Mouse (Mus musculus) kidney, adult 2 months (tissue): Measurements from ENCODE around the gene Rnf2. TPM values are rescaled to one million over a fixed set of nuclear protein-coding genes. Genes with fewer than 3 reads are reported as not detected.
A peak's percentile ranks its signal among the peaks of the same experiment; 100 is the strongest.

Source experiments
- DNase-seq: peaks from one replicate; pipeline ENCODE4 v3.0.0; 2021
- H3K27ac ChIP-seq: fragments of 200-500 bp; 2 replicates; pipeline ENCODE4 v1.5.1; 2012; ENCODE audit warnings: low read depth, low read length, control low read depth, inconsistent platforms; ENCODE audit not compliant: insufficient read depth
- H3K27me3 ChIP-seq: fragments of 200-500 bp; replicated peaks from 2 replicates; pipeline ENCODE4 v1.6.1; 2012; ENCODE audit warnings: mild to moderate bottlenecking, moderate library complexity, low read length, inconsistent platforms; ENCODE audit not compliant: control insufficient read depth, insufficient read depth
- H3K36me3 ChIP-seq: fragments of 200-500 bp; 2 replicates; pipeline ENCODE4 v1.6.1; 2012; ENCODE audit warnings: mild to moderate bottlenecking, moderate library complexity, low read length, inconsistent platforms; ENCODE audit not compliant: control insufficient read depth, insufficient read depth
- H3K4me1 ChIP-seq: fragments of 200-500 bp; 2 replicates; pipeline ENCODE4 v1.6.1; 2011; ENCODE audit warnings: low read length; ENCODE audit not compliant: control insufficient read depth, insufficient read depth
- H3K4me3 ChIP-seq: fragments of 200-500 bp; 2 replicates; pipeline ENCODE4 v1.5.1; 2011; ENCODE audit warnings: mild to moderate bottlenecking, low read depth, low read length, control low read depth; ENCODE audit not compliant: insufficient read depth
- CTCF ChIP-seq: fragments of 200-500 bp; conservative IDR thresholded peaks from 2 replicates; pipeline ENCODE4 v1.5.1; 2011; ENCODE audit warnings: low read depth, mild to moderate bottlenecking, control low read depth, low read length, moderate library complexity, mixed read lengths; ENCODE audit not compliant: insufficient read depth, insufficient read length
- POLR2A ChIP-seq: fragments of 200-500 bp; IDR thresholded peaks from one replicate; pipeline ENCODE4 v1.6.1; 2011; ENCODE audit warnings: low read depth, low read length, control low read depth
- WGBS: fragments of 180-500 bp; shearing (Covaris S2); methylation state at CpG from one replicate; pipeline ENCODE4 v1.1.7; 2018; 5-methylcytosine and 5-hydroxymethylcytosine counted together
- polyA plus RNA-seq: library from polyadenylated mRNA; depleted of rRNA; stranded (reverse); fragments of >200 nt; gene quantifications from 2 replicates; pipeline ENCODE4 v1.2.3, GENCODE M21; 2012; rRNA removed

Rnf2 gene
- polyA plus RNA-seq, 1 experiment = 16.4 TPM

GRCm38 (mm10) chr1:151427888-151428262 lies 72.9 kb downstream of the Rnf2 start:
- Histone ChIP-seq H3K4me3 (peak overlapping the region; percentile 90), H3K27me3 (no peaks in the 10 kb centered on the region), H3K4me1 (peaks cover 12% of the 10 kb centered on the region; the same call in 1 of the 2 replicates), H3K36me3 (no peaks in the 10 kb centered on the region; the same call in 1 of the 2 replicates), H3K27ac (peak overlapping the region; percentile 65; the same call in 1 of the 2 replicates)
- DNase-seq = no peak
- WGBS = 3% methylated on average over 26 of the region's 26 CpGs
- TF ChIP-seq POLR2A = no peak

GRCm38 (mm10) chr1:151426947-151427600 lies 73.7 kb downstream of the Rnf2 start:
- peak overlapping the region; percentile 64 for H3K27ac ChIP-seq
- WGBS = 12% methylated on average over 7 of the region's 7 CpGs
- H3K36me3 ChIP-seq = peaks cover 2% of the 10 kb centered on the region; the same call in 1 of the 2 replicates
- H3K4me3 ChIP-seq = 0 out of 2 replicates have a peak overlapping the region, but pooled peaks have one; percentile 19
- peak; percentile 10 for DNase-seq
- peaks cover 12% of the 10 kb centered on the region; the same call in 1 of the 2 replicates for H3K4me1 ChIP-seq
- TF ChIP-seq CTCF = no peak
- TF ChIP-seq POLR2A = no peak
- H3K27me3 ChIP-seq = no peaks in the 10 kb centered on the region

- no peak overlapping the region for H3K27ac ChIP-seq
- peaks cover 2% of the 10 kb centered on the region; the same call in 1 of the 2 replicates for H3K36me3 ChIP-seq
- no peak for DNase-seq
- TF ChIP-seq POLR2A (no peak), CTCF (no peak)
- H3K27me3 ChIP-seq = no peaks in the 10 kb centered on the region
- peaks cover 5% of the 10 kb centered on the region; the same call in 1 of the 2 replicates for H3K4me1 ChIP-seq
- H3K4me3 ChIP-seq = no peak overlapping the region
- 67% methylated on average over 3 of the region's 3 CpGs for WGBS
These were observed 78.6 kb downstream of the Rnf2 start for GRCm38 (mm10) chr1:151422178-151422577.

GRCm38 (mm10) chr1:151409827-151410226 lies 90.9 kb downstream of the Rnf2 start:
- no peak overlapping the region for H3K4me3 ChIP-seq
- WGBS = 93% methylated on average over 3 of the region's 3 CpGs
- no peak for DNase-seq

More at GRCm38 (mm10) chr1:151409827-151410226, 90.9 kb downstream of the Rnf2 start:
- H3K27me3 ChIP-seq = no peaks in the 10 kb centered on the region
- H3K36me3 ChIP-seq = peaks cover 5% of the 10 kb centered on the region
- TF ChIP-seq POLR2A = no peak
- TF ChIP-seq CTCF = no peak
- H3K4me1 ChIP-seq = no peaks in the 10 kb centered on the region
- no peak overlapping the region for H3K27ac ChIP-seq

Other genes with a start within 250 kb of the Rnf2 start
- gene Ivns1abp, start 156.5 kb downstream of the Rnf2 start, polyA plus RNA-seq = 137 and 155 TPM in 2 replicates
- gene Swt1, start 72.5 kb downstream of the Rnf2 start, polyA plus RNA-seq = 8.9 and 9.5 TPM in 2 replicates
- gene Trmt1l, start 72.4 kb downstream of the Rnf2 start, polyA plus RNA-seq = 14.7 and 15.7 TPM in 2 replicates
- 5.7 and 5.8 TPM in 2 replicates for gene Fam129a, start 70.2 kb upstream of the Rnf2 start, polyA plus RNA-seq